Mouse (Mus musculus) megakaryocyte, embryonic 14.5 days (primary cell): ENCODE data around the gene Rnf145. TPM values are rescaled to one million over a fixed set of nuclear protein-coding genes. Genes with fewer than 3 reads are reported as not detected.
A peak's percentile ranks its signal among the peaks of the same experiment; 100 is the strongest.

Source experiments
- H3K27me3 ChIP-seq: replicated peaks from 2 replicates; pipeline ENCODE3; 2012; ENCODE audit warnings: inconsistent platforms
- H3K36me3 ChIP-seq: replicated peaks from 2 replicates; pipeline ENCODE3; 2012; ENCODE audit warnings: low read length, inconsistent platforms, mixed read lengths
- H3K4me1 ChIP-seq: 2 replicates; pipeline ENCODE4 v1.6.1; 2012; ENCODE audit warnings: inconsistent platforms
- H3K4me3 ChIP-seq: replicated peaks from 2 replicates; pipeline ENCODE3; 2012; ENCODE audit warnings: moderate library complexity, mild to moderate bottlenecking, inconsistent platforms
- H3K9me3 ChIP-seq: 2 replicates; pipeline ENCODE4 v1.6.1; 2012; ENCODE audit warnings: inconsistent platforms
- FLI1 ChIP-seq: IDR thresholded peaks from 2 replicates; pipeline ENCODE4 v1.6.1; 2012; ENCODE audit warnings: low read length, inconsistent platforms, mixed read lengths
- GATA1 ChIP-seq: IDR thresholded peaks from 3 replicates; pipeline ENCODE4 v1.6.1; 2012; ENCODE audit warnings: mixed read lengths, low read length, inconsistent platforms, borderline replicate concordance
- polyA plus RNA-seq: library from polyadenylated mRNA; stranded (reverse); fragments of >175 nt; gene quantifications from 2 replicates; pipeline ENCODE4 v1.2.3, GENCODE M21; 2012; ENCODE audit warnings: low replicate concordance; ENCODE audit not compliant: insufficient read depth

The Rnf145 gene
- polyA plus RNA-seq, 1 experiment = 13.9 TPM

GRCm38 (mm10) chr11:44509906-44510305 lies 8.9 kb upstream of the Rnf145 start:
- no peaks in the 10 kb centered on the region for H3K4me1 ChIP-seq
- no peak for TF ChIP-seq FLI1
- TF ChIP-seq GATA1 = no peak
- no peak overlapping the region for H3K4me3 ChIP-seq
- H3K9me3 ChIP-seq = 0 out of 2 replicates have a peak, but pooled peaks cover 2% of the 10 kb centered on the region
- H3K36me3 ChIP-seq = no peaks in the 10 kb centered on the region
- H3K27me3 ChIP-seq = no peaks in the 10 kb centered on the region

- H3K4me3 ChIP-seq = no peak overlapping the region
- 0 out of 2 replicates have a peak, but pooled peaks cover 2% of the 10 kb centered on the region for H3K9me3 ChIP-seq
- TF ChIP-seq FLI1 (no peak), GATA1 (no peak)
- H3K4me1 ChIP-seq = no peaks in the 10 kb centered on the region
- no peaks in the 10 kb centered on the region for H3K27me3 ChIP-seq
- no peaks in the 10 kb centered on the region for H3K36me3 ChIP-seq
Observed at GRCm38 (mm10) chr11:44510371-44510770, 8.4 kb upstream of the Rnf145 start.

GRCm38 (mm10) chr11:44512044-44513025 lies 6.4 kb upstream of the Rnf145 start:
- Histone ChIP-seq H3K9me3 (no peaks in the 10 kb centered on the region), H3K4me3 (no peak overlapping the region), H3K27me3 (peaks cover 2% of the 10 kb centered on the region), H3K4me1 (no peaks in the 10 kb centered on the region), H3K36me3 (no peaks in the 10 kb centered on the region)
- TF ChIP-seq FLI1 = no peak
- no peak for TF ChIP-seq GATA1

- Histone ChIP-seq H3K27me3 (peaks cover 2% of the 10 kb centered on the region), H3K4me1 (peaks cover 3% of the 10 kb centered on the region), H3K4me3 (no peak overlapping the region)
Observed at GRCm38 (mm10) chr11:44513026-44513422, 5.7 kb upstream of the Rnf145 start.

GRCm38 (mm10) chr11:44514666-44515065 lies 4.1 kb upstream of the Rnf145 start:
- peaks cover 2% of the 10 kb centered on the region for H3K27me3 ChIP-seq
- no peak for TF ChIP-seq GATA1
- TF ChIP-seq FLI1 = no peak
- peaks cover 9% of the 10 kb centered on the region for H3K4me1 ChIP-seq
- H3K36me3 ChIP-seq = no peaks in the 10 kb centered on the region
- H3K9me3 ChIP-seq = no peaks in the 10 kb centered on the region
- no peak overlapping the region for H3K4me3 ChIP-seq

More at GRCm38 (mm10) chr11:44513026-44513422, 5.7 kb upstream of the Rnf145 start:
- no peaks in the 10 kb centered on the region for H3K36me3 ChIP-seq
- no peaks in the 10 kb centered on the region for H3K9me3 ChIP-seq
- TF ChIP-seq FLI1 = no peak

- TF ChIP-seq FLI1 = no peak
- no peak for TF ChIP-seq GATA1
- no peaks in the 10 kb centered on the region for H3K36me3 ChIP-seq
- peaks cover 2% of the 10 kb centered on the region for H3K27me3 ChIP-seq
- H3K9me3 ChIP-seq = no peaks in the 10 kb centered on the region
- peaks cover 13% of the 10 kb centered on the region for H3K4me1 ChIP-seq
- no peak overlapping the region for H3K4me3 ChIP-seq
Observed at GRCm38 (mm10) chr11:44516362-44516761, 2.4 kb upstream of the Rnf145 start.

- H3K9me3 ChIP-seq = no peaks in the 10 kb centered on the region
- no peak for TF ChIP-seq GATA1
- TF ChIP-seq FLI1 = no peak
- H3K36me3 ChIP-seq = peaks cover 2% of the 10 kb centered on the region
- H3K4me3 ChIP-seq = peak overlapping the region; percentile 99
- H3K4me1 ChIP-seq = peaks cover 23% of the 10 kb centered on the region
- peaks cover 2% of the 10 kb centered on the region for H3K27me3 ChIP-seq
Observed at GRCm38 (mm10) chr11:44517561-44518280, 1.0 kb upstream of the Rnf145 start.

GRCm38 (mm10) chr11:44519096-44519949 lies 559 bp downstream of the Rnf145 start:
- H3K4me3 ChIP-seq = peak overlapping the region; percentile 99
- peaks cover 12% of the 10 kb centered on the region for H3K36me3 ChIP-seq
- H3K9me3 ChIP-seq = no peaks in the 10 kb centered on the region
- peaks cover 2% of the 10 kb centered on the region for H3K27me3 ChIP-seq
- TF ChIP-seq FLI1 (no peak), GATA1 (no peak)
- peaks cover 37% of the 10 kb centered on the region for H3K4me1 ChIP-seq
